26 mouse cellular contexts compared by ENCODE assay signal in genomic region chr2:145812818-145813217, GRCm38 (mm10).
DNase-seq lines count a peak whose midpoint lies in the region; ATAC-seq and TF ChIP-seq lines count a peak whose summit lies in the region.
"Had no signal": no experiment of that assay in that cellular context is flagged by ENCODE, and none has a peak within 500 bp of the region (broad histone marks: within the 10 kb centered on the region; RNA-seq: fewer than 3 reads in every experiment).

No protein-coding gene starts in this region.

- no peaks in the 10 kb centered on the region for H3K36me3 ChIP-seq in heart, postnatal 0 days (replicated peaks; ENCODE audit: control insufficient read depth, insufficient read depth, low read length)
- H3K36me3 ChIP-seq in midbrain, embryonic 11.5 days (ENCODE audit: control insufficient read depth, insufficient read depth, low read length), result no peaks in the 10 kb centered on the region
- H3K36me3 ChIP-seq in midbrain, embryonic 15.5 days (replicated peaks), result no peaks in the 10 kb centered on the region
- H3K36me3 ChIP-seq in macrophage (ENCODE audit: inconsistent target), result no peaks in the 10 kb centered on the region
- 0 out of 2 replicates have a peak, but pooled peaks cover 3% of the 10 kb centered on the region for H3K36me3 ChIP-seq in kidney, embryonic 14.5 days (ENCODE audit: control insufficient read depth, insufficient read depth, low read length)
- H3K36me3 ChIP-seq: embryonic facial prominence, embryonic 15.5 days; forebrain, embryonic 15.5 days; hindbrain, embryonic 15.5 days; liver, embryonic 13.5 days; midbrain, embryonic 13.5 days had no signal

- WGBS in heart, postnatal 0 days, result 67% methylated on average over 1 of the region's 1 CpGs
- WGBS in midbrain, embryonic 11.5 days, result 72% methylated on average over 1 of the region's 1 CpGs
- 90% methylated on average over 1 of the region's 1 CpGs for WGBS in midbrain, embryonic 15.5 days
- 0% methylated on average over 1 of the region's 1 CpGs for WGBS in macrophage (ENCODE audit: missing documents)
- 94% methylated on average over 1 of the region's 1 CpGs for WGBS in kidney, embryonic 14.5 days

- no peak for ATAC-seq in heart, postnatal 0 days (ENCODE audit: insufficient read depth, low read depth)
- ATAC-seq in midbrain, embryonic 11.5 days (ENCODE audit: low FRiP score), result no peak
- ATAC-seq in midbrain, embryonic 15.5 days (replicated peaks), result no peak
- no peak for ATAC-seq in kidney, embryonic 14.5 days (ENCODE audit: low FRiP score, low TSS enrichment)
- ATAC-seq: forebrain, embryonic 15.5 days; midbrain, embryonic 13.5 days had no signal

- H3K9ac ChIP-seq in heart, postnatal 0 days (replicated peaks; ENCODE audit: low read depth, low read length), result no peak overlapping the region
- no peak overlapping the region for H3K9ac ChIP-seq in midbrain, embryonic 11.5 days (ENCODE audit: low read length)
- H3K9ac ChIP-seq in midbrain, embryonic 15.5 days, result no peak overlapping the region
- H3K9ac ChIP-seq in kidney, embryonic 14.5 days (ENCODE audit: low read depth, low read length), result no peak overlapping the region
- H3K9ac ChIP-seq: embryonic facial prominence, embryonic 15.5 days; forebrain, embryonic 15.5 days; heart, embryonic 12.5 days; hindbrain, embryonic 15.5 days; liver, embryonic 13.5 days; lung, embryonic 15.5 days; midbrain, embryonic 13.5 days; neural tube, embryonic 12.5 days had no signal

- no peak for TF ChIP-seq EP300 in heart, postnatal 0 days (IDR thresholded peaks at IDR 0.05; ENCODE audit: low read depth)

- H3K27me3 ChIP-seq in heart, postnatal 0 days (ENCODE audit: control insufficient read depth, insufficient read depth, low read length), result no peaks in the 10 kb centered on the region
- H3K27me3 ChIP-seq in midbrain, embryonic 11.5 days (ENCODE audit: control insufficient read depth, insufficient read depth, low read length), result no peaks in the 10 kb centered on the region
- no peaks in the 10 kb centered on the region for H3K27me3 ChIP-seq in midbrain, embryonic 15.5 days (replicated peaks)
- no peaks in the 10 kb centered on the region for H3K27me3 ChIP-seq in kidney, embryonic 14.5 days (ENCODE audit: control insufficient read depth, insufficient read depth, low read length)
- H3K27me3 ChIP-seq: embryonic facial prominence, embryonic 15.5 days; forebrain, embryonic 15.5 days; heart, embryonic 12.5 days; hindbrain, embryonic 15.5 days; liver, embryonic 13.5 days; lung, embryonic 15.5 days; midbrain, embryonic 13.5 days; neural tube, embryonic 12.5 days had no signal

- H3K4me1 ChIP-seq in heart, postnatal 0 days (ENCODE audit: control insufficient read depth, insufficient read depth), result peaks cover 7% of the 10 kb centered on the region
- no peaks in the 10 kb centered on the region for H3K4me1 ChIP-seq in midbrain, embryonic 11.5 days (ENCODE audit: control insufficient read depth, insufficient read depth, low read length)
- no peaks in the 10 kb centered on the region for H3K4me1 ChIP-seq in midbrain, embryonic 15.5 days
- H3K4me1 ChIP-seq in kidney, embryonic 14.5 days (ENCODE audit: control insufficient read depth, insufficient read depth, low read length), result no peaks in the 10 kb centered on the region
- H3K4me1 ChIP-seq: embryonic facial prominence, embryonic 15.5 days; forebrain, embryonic 15.5 days; hindbrain, embryonic 15.5 days; limb, embryonic 10.5 days; liver, embryonic 13.5 days; lung, embryonic 15.5 days; midbrain, embryonic 13.5 days; neural tube, embryonic 12.5 days had no signal

- no peaks in the 10 kb centered on the region for H3K9me3 ChIP-seq in heart, postnatal 0 days (replicated peaks; ENCODE audit: control insufficient read depth, low read length)
- H3K9me3 ChIP-seq in midbrain, embryonic 11.5 days (ENCODE audit: control insufficient read depth, low read length), result peaks cover 11% of the 10 kb centered on the region; the same call in 1 of the 2 replicates
- peaks cover 16% of the 10 kb centered on the region; the same call in 1 of the 2 replicates for H3K9me3 ChIP-seq in midbrain, embryonic 15.5 days
- H3K9me3 ChIP-seq in kidney, embryonic 14.5 days (ENCODE audit: control insufficient read depth, low read length), result peaks cover 11% of the 10 kb centered on the region
- H3K9me3 ChIP-seq: embryonic facial prominence, embryonic 15.5 days; liver, embryonic 13.5 days; lung, embryonic 15.5 days had no signal

- H3K4me3 ChIP-seq in heart, postnatal 0 days (ENCODE audit: low read depth, low read length), result no peak overlapping the region
- no peak overlapping the region for H3K4me3 ChIP-seq in midbrain, embryonic 11.5 days (ENCODE audit: low read depth, low read length)
- no peak overlapping the region for H3K4me3 ChIP-seq in midbrain, embryonic 15.5 days
- no peak overlapping the region for H3K4me3 ChIP-seq in macrophage (ENCODE audit: inconsistent target)
- no peak overlapping the region for H3K4me3 ChIP-seq in kidney, embryonic 14.5 days (ENCODE audit: low read length)
- H3K4me3 ChIP-seq: embryonic facial prominence, embryonic 15.5 days; forebrain, embryonic 15.5 days; heart, embryonic 12.5 days; hindbrain, embryonic 15.5 days; layer of hippocampus, adult 2 months; limb, embryonic 10.5 days; liver, embryonic 13.5 days; lung, embryonic 15.5 days; midbrain, embryonic 13.5 days; neural tube, embryonic 12.5 days had no signal

- DNase-seq in heart, postnatal 0 days (ENCODE audit: low spot score), result no peak
- no peak for DNase-seq in heart, postnatal 25 days (ENCODE audit: low spot score)
- DNase-seq in midbrain, embryonic 11.5 days (ENCODE audit: low spot score, missing footprints), result peak; percentile 54
- DNase-seq in telencephalon, adult 2 months (ENCODE audit: low read depth, low spot score), result peak; percentile 16
- DNase-seq in cerebellum, adult 8-10 months, result no peak
- DNase-seq: adrenal gland, postnatal 36 days; cerebellum, adult 18-20 months; gastrocnemius, postnatal 36 days; heart, postnatal 4 days; kidney, adult 8-10 months; kidney, postnatal 25 days; liver, embryonic 13.5 days; right cerebral cortex, postnatal 25 days; thymus, adult 2 months had no signal

- no peak overlapping the region for H3K4me2 ChIP-seq in heart, postnatal 0 days (ENCODE audit: low read depth, low read length)
- H3K4me2 ChIP-seq in midbrain, embryonic 11.5 days, result no peak overlapping the region
- H3K4me2 ChIP-seq in midbrain, embryonic 15.5 days, result no peak overlapping the region
- H3K4me2 ChIP-seq in kidney, embryonic 14.5 days (replicated peaks; ENCODE audit: low read depth, low read length), result no peak overlapping the region
- H3K4me2 ChIP-seq: embryonic facial prominence, embryonic 15.5 days; forebrain, embryonic 15.5 days; heart, embryonic 12.5 days; hindbrain, embryonic 15.5 days; liver, embryonic 13.5 days; lung, embryonic 15.5 days; midbrain, embryonic 13.5 days; neural tube, embryonic 12.5 days had no signal

- no peak for TF ChIP-seq CTCF in heart, postnatal 0 days (IDR thresholded peaks at IDR 0.05; ENCODE audit: low read depth)

- H3K27ac ChIP-seq in heart, postnatal 0 days (ENCODE audit: low read depth), result 0 out of 2 replicates have a peak overlapping the region, but pooled peaks have one; percentile 16
- H3K27ac ChIP-seq in midbrain, embryonic 11.5 days (ENCODE audit: low read depth, low read length), result no peak overlapping the region
- no peak overlapping the region for H3K27ac ChIP-seq in midbrain, embryonic 15.5 days
- peak overlapping the region; percentile 80 for H3K27ac ChIP-seq in macrophage
- H3K27ac ChIP-seq in kidney, embryonic 14.5 days (ENCODE audit: low read depth, low read length), result no peak overlapping the region
- H3K27ac ChIP-seq: embryonic facial prominence, embryonic 15.5 days; forebrain, embryonic 15.5 days; hindbrain, embryonic 15.5 days; layer of hippocampus, adult 2 months; limb, embryonic 10.5 days; liver, embryonic 13.5 days; lung, embryonic 15.5 days; midbrain, embryonic 13.5 days; neural tube, embryonic 12.5 days had no signal

- H3K79me2 ChIP-seq in macrophage (ENCODE audit: inconsistent target), result no peaks in the 10 kb centered on the region

- intact Hi-C loops in heart, postnatal 25 days (cut with DNase I), result loop anchor here (5.0 kb wide), 1 partner anchor 74 kb away; no protein-coding TSS in a partner anchor

Comparison
In these comparisons a context has a peak if more than half of its experiments do, and no peak if none do; other contexts are left out.
1. DNase-seq: peak in midbrain, embryonic 11.5 days (single experiment) and telencephalon, adult 2 months (single experiment); none in heart, postnatal 0 days (single experiment), heart, postnatal 25 days (single experiment) and cerebellum, adult 8-10 months (single experiment).
2. H3K27ac ChIP-seq: peak in heart, postnatal 0 days (single experiment) and macrophage (single experiment); none in midbrain, embryonic 11.5 days (single experiment), midbrain, embryonic 15.5 days (single experiment) and kidney, embryonic 14.5 days (single experiment).